Mouse (Mus musculus) forebrain, embryonic 12.5 days (tissue): ENCODE results near the gene Fcgrt. TPM values are rescaled to one million over a fixed set of nuclear protein-coding genes. Genes with fewer than 3 reads are reported as not detected.
A peak's percentile ranks its signal among the peaks of the same experiment; 100 is the strongest.

Experiments
- ATAC-seq: fragments of 200-750 bp; cut with Nextera tagmentation; 2 replicates; pipeline ENCODE4 v1.8.0; 2017; ENCODE audit warnings: moderate TSS enrichment; ENCODE audit not compliant: low FRiP score
- H3K27ac ChIP-seq: fragments of 300-500 bp; sonication (generic); 2 replicates; pipeline ENCODE4 v1.5.1; 2016; ENCODE audit warnings: mild to moderate bottlenecking
- H3K27me3 ChIP-seq: fragments of 300-500 bp; sonication (generic); 2 replicates; pipeline ENCODE4 v1.6.1; 2016; ENCODE audit warnings: mild to moderate bottlenecking
- H3K36me3 ChIP-seq: fragments of 300-500 bp; sonication (generic); replicated peaks from 2 replicates; pipeline ENCODE4 v1.6.1; 2016; ENCODE audit warnings: mild to moderate bottlenecking
- H3K4me1 ChIP-seq: fragments of 300-500 bp; sonication (generic); 2 replicates; pipeline ENCODE4 v1.6.1; 2016
- H3K4me2 ChIP-seq: fragments of 300-500 bp; sonication (generic); 2 replicates; pipeline ENCODE4 v1.6.1; 2016; ENCODE audit warnings: mild to moderate bottlenecking, moderate library complexity
- H3K4me3 ChIP-seq: fragments of 300-500 bp; sonication (generic); replicated peaks from 2 replicates; pipeline ENCODE4 v1.5.1; 2016; ENCODE audit warnings: mild to moderate bottlenecking
- H3K9ac ChIP-seq: fragments of 300-500 bp; sonication (generic); 2 replicates; pipeline ENCODE4 v1.6.1; 2016; ENCODE audit warnings: mild to moderate bottlenecking
- H3K9me3 ChIP-seq: fragments of 300-500 bp; sonication (generic); 2 replicates; pipeline ENCODE4 v1.6.1; 2016
- WGBS: fragments of 180-500 bp; shearing (Covaris S2); methylation state at CpG from one replicate; pipeline ENCODE4 v1.1.7; 2016; 5-methylcytosine and 5-hydroxymethylcytosine counted together
- microRNA counts: library from miRNA; unstranded; fragments of <30 nt; microRNA quantifications from one replicate; lab custom pipeline; 2017
- microRNA-seq: library from miRNA; unstranded; fragments of <30 nt; microRNA quantifications from one replicate; pipeline ENCODE4, GENCODE M21; 2017
- polyA plus RNA-seq: library from polyadenylated mRNA; unstranded; fragments of >200 nt; fragmentation: Nextera tagmentation; extraction: Ambion mirVana; gene quantifications from 2 replicates; pipeline ENCODE4 v1.2.1, GENCODE M21; 2016

The Fcgrt gene
- polyA plus RNA-seq, 1 experiment from 2014 or later = 9.6 TPM

DNA sequence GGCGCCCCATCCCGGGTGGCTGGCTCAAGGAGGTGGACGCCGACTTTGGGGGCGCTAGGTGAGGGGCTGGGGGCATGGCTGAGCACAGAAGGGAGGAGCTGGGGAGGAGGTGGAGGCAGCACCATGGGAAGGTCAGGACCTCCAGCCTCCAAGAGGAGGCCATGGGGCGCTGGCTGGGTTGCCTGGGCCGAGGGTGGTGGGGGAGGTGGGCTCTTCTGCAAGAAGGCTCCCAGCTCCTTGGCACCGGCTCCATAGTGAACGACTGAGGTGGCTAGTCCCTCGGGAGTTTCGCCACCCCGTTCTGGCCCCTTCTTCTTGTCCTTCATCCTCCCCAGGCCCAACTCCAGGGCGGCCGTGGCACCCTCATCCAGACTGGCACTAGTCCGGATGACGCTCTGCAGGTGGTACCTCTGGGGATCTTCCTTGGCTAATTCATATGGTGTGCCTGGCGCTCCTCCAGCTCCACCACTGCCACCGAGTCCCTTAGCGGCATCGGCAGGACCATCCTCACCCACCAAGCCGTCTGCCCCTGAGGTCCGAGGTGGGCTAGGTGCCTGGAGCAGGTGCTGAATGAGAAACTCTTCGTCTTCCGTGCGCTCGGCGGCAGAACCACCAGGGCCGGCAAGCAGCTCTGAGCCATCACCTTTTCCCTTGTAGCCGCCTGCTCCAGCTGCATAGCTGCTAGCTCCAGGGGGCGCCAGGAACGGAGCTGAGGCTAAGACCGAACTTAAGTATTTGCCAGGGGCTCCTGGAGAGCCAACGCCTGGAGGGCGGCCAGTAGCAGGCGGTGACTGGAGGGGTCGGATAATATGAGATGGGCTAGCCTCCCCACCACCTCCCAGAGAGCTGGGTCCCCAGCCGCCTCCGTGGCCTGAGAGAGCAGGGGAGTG, 55.4 kb downstream of the Fcgrt start:
- ATAC-seq = no peak
- H3K27me3 ChIP-seq = no peaks in the 10 kb centered on the region
- H3K4me2 ChIP-seq = no peak overlapping the region
- no peak overlapping the region for H3K9ac ChIP-seq
- H3K27ac ChIP-seq = no peak overlapping the region
- peaks cover 22% of the 10 kb centered on the region for H3K4me1 ChIP-seq
- H3K36me3 ChIP-seq = peaks cover 74% of the 10 kb centered on the region
- 93% methylated on average over 38 of the region's 38 CpGs for WGBS
- H3K4me3 ChIP-seq = no peak overlapping the region
- no peaks in the 10 kb centered on the region for H3K9me3 ChIP-seq

DNA sequence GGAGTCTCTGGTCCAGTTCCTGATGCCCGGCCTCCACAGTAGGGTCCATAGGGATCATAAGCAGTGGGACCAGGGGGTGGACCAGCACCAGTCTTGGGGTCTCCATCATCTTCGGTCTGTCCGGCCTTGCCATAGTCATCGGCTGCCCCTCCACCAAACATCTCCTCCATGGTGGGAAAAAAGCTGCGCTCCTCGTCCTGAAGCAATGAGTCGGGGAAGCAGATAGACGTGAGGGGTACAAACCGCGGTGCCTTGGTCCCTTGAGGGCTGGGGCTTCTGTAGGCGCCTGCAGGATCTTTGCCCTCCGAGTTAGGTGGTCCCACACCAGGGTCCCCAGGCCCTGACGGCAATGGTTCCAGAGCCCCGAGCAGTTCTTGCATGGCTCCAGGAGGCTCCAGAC, 56.2 kb downstream of the Fcgrt start:
- H3K36me3 ChIP-seq = peaks cover 81% of the 10 kb centered on the region
- H3K4me2 ChIP-seq = no peak overlapping the region
- WGBS = 98% methylated on average over 14 of the region's 14 CpGs
- H3K9me3 ChIP-seq = no peaks in the 10 kb centered on the region
- H3K4me1 ChIP-seq = peaks cover 22% of the 10 kb centered on the region
- no peak overlapping the region for H3K9ac ChIP-seq
- no peak for ATAC-seq
- H3K27me3 ChIP-seq = no peaks in the 10 kb centered on the region
- no peak overlapping the region for H3K4me3 ChIP-seq
- H3K27ac ChIP-seq = no peak overlapping the region

DNA sequence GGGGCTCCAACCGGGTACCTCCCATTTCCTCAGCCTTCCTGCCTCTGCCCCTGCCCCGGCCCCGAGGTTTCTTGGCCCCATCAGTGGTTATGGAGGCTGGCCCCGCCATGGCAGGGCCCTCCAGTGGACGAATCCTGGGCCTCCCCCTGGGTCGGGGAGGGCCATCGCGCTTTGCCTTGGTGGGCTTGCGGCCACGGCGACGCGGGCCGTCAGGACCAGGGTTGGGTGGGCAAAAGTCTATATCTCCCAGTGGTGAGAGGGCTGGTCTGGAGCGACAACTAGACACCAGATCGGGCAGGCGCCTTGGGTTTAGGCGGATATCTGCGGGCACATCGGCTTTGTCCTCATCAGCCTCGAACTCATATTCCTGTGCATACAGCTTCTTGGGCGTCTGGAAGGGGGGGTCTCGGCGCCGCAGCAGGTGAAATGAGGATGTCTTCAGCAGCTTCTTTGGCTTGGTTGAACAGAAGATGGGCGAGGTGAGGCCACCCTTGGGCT, 56.7 kb downstream of the Fcgrt start:
- peaks cover 21% of the 10 kb centered on the region for H3K4me1 ChIP-seq
- H3K36me3 ChIP-seq = peaks cover 87% of the 10 kb centered on the region
- H3K27ac ChIP-seq = no peak overlapping the region
- ATAC-seq = no peak
- H3K9me3 ChIP-seq = no peaks in the 10 kb centered on the region
- no peak overlapping the region for H3K4me3 ChIP-seq
- no peak overlapping the region for H3K4me2 ChIP-seq
- no peaks in the 10 kb centered on the region for H3K27me3 ChIP-seq
- WGBS = 97% methylated on average over 26 of the region's 26 CpGs
- H3K9ac ChIP-seq = no peak overlapping the region

DNA sequence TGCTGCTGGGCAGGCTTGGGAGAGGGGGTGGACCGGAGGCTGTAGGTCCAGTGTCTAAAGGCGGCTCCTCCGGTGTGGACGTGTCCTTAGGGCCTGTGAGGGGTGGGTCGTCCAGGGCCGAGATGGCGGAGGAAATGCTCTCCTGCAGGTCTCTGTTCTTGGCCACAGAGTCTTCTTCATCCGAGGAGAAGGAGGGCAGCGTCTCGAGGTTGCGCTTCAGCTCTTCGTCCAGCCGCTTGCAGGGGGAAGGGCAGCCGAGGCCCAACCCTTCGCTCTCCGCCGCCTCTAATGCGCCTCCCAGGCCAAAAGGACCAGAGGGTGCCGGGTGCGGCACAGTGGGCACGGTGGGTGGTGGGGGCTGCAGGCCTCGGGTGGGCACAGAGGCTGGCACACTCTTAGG, 57.9 kb downstream of the Fcgrt start:
- Histone ChIP-seq H3K9me3 (no peaks in the 10 kb centered on the region), H3K4me3 (no peak overlapping the region), H3K27ac (no peak overlapping the region), H3K4me2 (no peak overlapping the region), H3K36me3 (peaks cover 99% of the 10 kb centered on the region), H3K4me1 (peaks cover 9% of the 10 kb centered on the region), H3K9ac (no peak overlapping the region), H3K27me3 (no peaks in the 10 kb centered on the region)
- 94% methylated on average over 22 of the region's 22 CpGs for WGBS
- no peak for ATAC-seq

DNA sequence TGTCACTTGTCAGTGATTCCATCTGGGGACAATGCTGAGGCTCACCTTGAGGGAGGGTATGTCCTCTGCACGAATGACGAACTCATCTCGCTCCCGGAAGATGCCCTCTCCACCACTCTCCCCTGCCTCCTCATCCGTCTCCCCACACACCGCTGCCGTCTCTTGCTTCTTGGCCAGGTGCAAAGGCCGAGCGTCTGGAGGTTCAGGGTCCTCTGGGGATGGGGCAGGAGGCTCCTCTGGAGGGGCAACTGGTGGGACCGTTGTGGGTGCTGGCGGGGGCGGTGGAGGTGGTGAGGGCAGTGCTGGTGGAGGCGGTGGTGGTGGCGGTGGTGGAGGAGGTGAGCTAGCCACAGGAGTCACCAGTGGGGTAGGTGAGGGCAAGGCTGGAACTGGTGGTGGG, 60.3 kb downstream of the Fcgrt start:
- no peak for ATAC-seq
- 96% methylated on average over 14 of the region's 14 CpGs for whole genome bisulfite sequencing

More for the DNA sequence above, 60.3 kb downstream of the Fcgrt start:
- no peak overlapping the region for H3K9ac ChIP-seq
- H3K27ac ChIP-seq = no peak overlapping the region
- H3K4me1 ChIP-seq = 0 out of 2 replicates have a peak, but pooled peaks cover 2% of the 10 kb centered on the region
- peaks cover 99% of the 10 kb centered on the region for H3K36me3 ChIP-seq
- H3K4me3 ChIP-seq = no peak overlapping the region
- no peaks in the 10 kb centered on the region for H3K9me3 ChIP-seq
- no peak overlapping the region for H3K4me2 ChIP-seq
- no peaks in the 10 kb centered on the region for H3K27me3 ChIP-seq

MicroRNA genes within 50 kb of the gene (microRNA counts, 519-probe panel; counts per million panel counts)
- 3,146 counts per million, percentile 27 among the panel's probes with 10 or more counts for microRNA mmu-miR-150 (lab: Ali Mortazavi, UCI)

Small RNA genes lying within 50 kb of the gene (microRNA-seq; reads per million reads assigned to microRNA genes)
- 17.5 reads per million, percentile 32 among the genes with 10 or more reads in this experiment for gene Mir150
- gene Mir5121 = 20.1 reads per million, percentile 34 among the genes with 10 or more reads in this experiment

Other genes with a start within 250 kb of the Fcgrt start
- gene Pnkp, start 246.7 kb downstream of the Fcgrt start, polyA plus RNA-seq = 37.8 and 39.1 TPM in 2 replicates
- 595 and 609 TPM in 2 replicates for gene Ptov1, start 234.1 kb downstream of the Fcgrt start, polyA plus RNA-seq
- gene Med25, start 211.1 kb downstream of the Fcgrt start, polyA plus RNA-seq = 172 and 178 TPM in 2 replicates
- 27.4 and 28.7 TPM in 2 replicates for gene Fuz, start 207.8 kb downstream of the Fcgrt start, polyA plus RNA-seq
- gene Ap2a1, start 174.4 kb downstream of the Fcgrt start, polyA plus RNA-seq = 85.8 and 94.4 TPM in 2 replicates
- 0.27 TPM in 1 of 2 replicates, not detected in the other for gene Tsks, start 160.6 kb downstream of the Fcgrt start, polyA plus RNA-seq
- gene Cpt1c, start 129.0 kb downstream of the Fcgrt start, polyA plus RNA-seq = 35.1 and 38.1 TPM in 2 replicates
- gene Prmt1, start 117.3 kb downstream of the Fcgrt start, polyA plus RNA-seq = 585 and 631 TPM in 2 replicates
- 72.4 and 73.0 TPM in 2 replicates for gene Irf3, start 106.2 kb downstream of the Fcgrt start, polyA plus RNA-seq
- 57.8 and 66.4 TPM in 2 replicates for gene Bcl2l12, start 105.1 kb downstream of the Fcgrt start, polyA plus RNA-seq
- 47.4 and 52.0 TPM in 2 replicates for gene Scaf1, start 87.5 kb downstream of the Fcgrt start, polyA plus RNA-seq
- 11.4 and 13.8 TPM in 2 replicates for gene Rras, start 85.9 kb downstream of the Fcgrt start, polyA plus RNA-seq
- gene Prr12, start 51.0 kb downstream of the Fcgrt start, polyA plus RNA-seq = 13.1 and 13.6 TPM in 2 replicates
- 53.7 and 54.4 TPM in 2 replicates for gene Nosip, start 41.4 kb downstream of the Fcgrt start, polyA plus RNA-seq
- 17.1 and 18.2 TPM in 2 replicates for gene Prrg2, start 41.2 kb downstream of the Fcgrt start, polyA plus RNA-seq
- gene Rcn3, start 11.6 kb downstream of the Fcgrt start, polyA plus RNA-seq = 80.5 and 101 TPM in 2 replicates
- gene Rps11, start 20.6 kb upstream of the Fcgrt start, polyA plus RNA-seq = 1,226 and 1,285 TPM in 2 replicates
- 1,106 and 1,135 TPM in 2 replicates for gene Rpl13a, start 24.9 kb upstream of the Fcgrt start, polyA plus RNA-seq
- 0.27 TPM in 1 of 2 replicates, not detected in the other for gene Gm45713, start 32.4 kb upstream of the Fcgrt start, polyA plus RNA-seq
- 0.21 and 0.72 TPM in 2 replicates for gene Flt3l, start 32.6 kb upstream of the Fcgrt start, polyA plus RNA-seq
- gene Pih1d1, start 50.5 kb upstream of the Fcgrt start, polyA plus RNA-seq = 95.0 and 97.5 TPM in 2 replicates
- 41.9 and 42.9 TPM in 2 replicates for gene Aldh16a1, start 50.7 kb upstream of the Fcgrt start, polyA plus RNA-seq
- gene Slc17a7, start 60.1 kb upstream of the Fcgrt start, polyA plus RNA-seq = 6.3 and 7.9 TPM in 2 replicates
- gene Gfy, start 75.7 kb upstream of the Fcgrt start, polyA plus RNA-seq = 0.52 and 1.4 TPM in 2 replicates
- 0.45 and 1.5 TPM in 2 replicates for gene Pth2, start 77.1 kb upstream of the Fcgrt start, polyA plus RNA-seq
- 1.2 TPM in 2 replicates for gene Ccdc155, start 101.0 kb upstream of the Fcgrt start, polyA plus RNA-seq
- gene Dkkl1, start 108.3 kb upstream of the Fcgrt start, polyA plus RNA-seq = 0.72 and 0.78 TPM in 2 replicates
- 245 and 256 TPM in 2 replicates for gene Tead2, start 111.9 kb upstream of the Fcgrt start, polyA plus RNA-seq
- gene Cd37, start 135.3 kb upstream of the Fcgrt start, polyA plus RNA-seq = 1.2 and 1.3 TPM in 2 replicates
- 0.09 and 0.20 TPM in 2 replicates for gene Slc6a16, start 137.2 kb upstream of the Fcgrt start, polyA plus RNA-seq
- not detected in 2 replicates for gene Slc6a21, start 173.7 kb upstream of the Fcgrt start, polyA plus RNA-seq
- 4.6 and 6.6 TPM in 2 replicates for gene Trpm4, start 229.9 kb upstream of the Fcgrt start, polyA plus RNA-seq
- gene Hrc, start 231.4 kb upstream of the Fcgrt start, polyA plus RNA-seq = 0.13 and 0.20 TPM in 2 replicates